Mouse (Mus musculus) left cerebral cortex, adult 9 months (tissue): ENCODE measurements at regions not wholly inside any gene's neighbourhood (a gene's known extent, or its start where the extent isn't known, plus 50 kb on each side); places are given as distances from the start of the nearest gene placed in this dataset.
A peak's percentile ranks its signal among the peaks of the same experiment; 100 is the strongest.
"Not testable (repeated sequence)": the region's sequence is repeated elsewhere in the genome, so short reads cannot be mapped to it uniquely, and the experiment has no call there.

ENCODE experiments used
- DNase-seq, 2 experiments: peaks; one replicate each; pipeline ENCODE4 v3.0.0; 2022; ENCODE audit warnings: low spot score in 2 of 2

GRCm38 (mm10) chr8:24386462-24386861 lies 339.2 kb downstream of the Adam3 start:
- DNase-seq, result peak in 1 of 2 experiments; percentile 75

- DNase-seq, result no peak
These were observed 341.7 kb downstream of the Adam3 start for GRCm38 (mm10) chr8:24383963-24384435.

- DNase-seq, result no peak
These were observed 342.3 kb downstream of the Adam3 start for GRCm38 (mm10) chr8:24383130-24383962.

DNA sequence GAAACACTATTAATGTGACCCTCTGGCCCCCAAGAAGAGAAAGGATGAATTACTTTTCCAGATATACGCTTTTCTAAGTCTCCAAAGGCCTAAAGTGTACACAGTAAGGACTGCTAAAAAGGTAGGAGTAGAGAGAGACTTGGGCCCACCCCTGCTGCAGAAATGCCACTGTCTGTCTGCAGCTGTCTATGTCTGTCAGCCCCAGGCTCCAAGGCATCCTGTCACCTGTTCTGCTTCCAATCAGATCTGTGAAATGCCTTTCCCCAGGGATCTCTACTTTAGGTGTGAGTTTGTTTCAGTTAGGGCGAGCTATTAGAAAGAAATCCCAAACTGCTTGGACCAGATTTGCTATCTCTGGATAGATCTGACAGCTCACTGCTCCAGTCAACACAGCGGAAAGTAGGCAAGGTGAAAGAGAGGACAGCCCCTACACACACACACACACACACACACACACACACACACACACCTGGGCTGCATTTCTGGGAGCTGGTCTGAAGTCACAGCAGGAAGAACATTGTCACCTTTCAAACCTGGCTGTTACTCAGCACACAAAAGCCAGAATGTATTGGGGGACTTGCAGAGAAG lies 343.9 kb downstream of the Adam3 start:
- DNase-seq, result no peak

GRCm38 (mm10) chr8:24378070-24378469 lies 347.6 kb downstream of the Adam3 start:
- DNase-seq, result no peak

GRCm38 (mm10) chr8:24376846-24377245 lies 348.8 kb downstream of the Adam3 start:
- DNase-seq, result not testable (repeated sequence)

GRCm38 (mm10) chr8:24374503-24374902 lies 351.1 kb downstream of the Adam3 start:
- DNase-seq, result no peak

DNA sequence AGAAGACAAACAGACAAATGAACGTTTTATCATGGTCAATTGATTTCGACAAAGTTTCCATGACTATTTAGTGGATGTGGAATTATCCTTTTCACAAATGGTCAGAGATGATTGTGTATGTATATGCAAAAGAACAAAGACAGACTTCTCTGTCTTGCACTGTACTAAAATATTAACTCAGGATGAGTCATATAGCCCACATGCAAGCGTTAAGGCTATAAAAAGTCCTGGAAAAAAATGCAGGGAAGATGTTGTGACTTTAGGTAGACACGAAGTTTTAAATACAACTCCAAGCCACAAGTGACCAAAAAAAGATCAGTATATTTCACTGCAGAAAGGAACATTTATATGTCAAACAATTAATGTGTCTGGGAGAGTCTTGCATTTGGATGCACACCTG lies 353.6 kb downstream of the Adam3 start:
- DNase-seq, result no peak

- DNase-seq, result peak in 1 of 2 experiments; percentile 22
These were observed 359.7 kb downstream of the Adam3 start for GRCm38 (mm10) chr8:24366000-24366399.

DNA sequence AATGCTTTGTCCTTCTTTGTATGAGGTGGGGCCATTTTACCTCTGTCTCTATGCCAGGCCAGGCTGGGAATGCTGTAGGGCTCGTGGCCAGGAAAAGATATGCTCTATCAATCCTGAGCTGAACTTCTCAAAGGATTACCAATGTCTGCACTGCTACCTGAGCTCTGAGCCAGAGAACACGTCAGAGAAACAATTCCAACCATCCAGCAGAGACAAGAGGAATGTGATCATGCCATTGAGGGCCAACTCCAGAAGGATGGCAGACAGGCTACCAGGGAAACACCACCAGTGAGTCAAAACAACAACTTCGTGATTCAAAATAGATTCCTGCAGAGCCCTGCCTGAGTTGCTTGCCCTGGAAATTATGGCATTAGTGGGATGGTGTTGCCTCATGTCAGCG lies 361.0 kb downstream of the Adam3 start:
- DNase-seq, result no peak

- DNase-seq, result no peak
These were observed 366.5 kb downstream of the Adam3 start for GRCm38 (mm10) chr8:24359022-24359600.

DNA sequence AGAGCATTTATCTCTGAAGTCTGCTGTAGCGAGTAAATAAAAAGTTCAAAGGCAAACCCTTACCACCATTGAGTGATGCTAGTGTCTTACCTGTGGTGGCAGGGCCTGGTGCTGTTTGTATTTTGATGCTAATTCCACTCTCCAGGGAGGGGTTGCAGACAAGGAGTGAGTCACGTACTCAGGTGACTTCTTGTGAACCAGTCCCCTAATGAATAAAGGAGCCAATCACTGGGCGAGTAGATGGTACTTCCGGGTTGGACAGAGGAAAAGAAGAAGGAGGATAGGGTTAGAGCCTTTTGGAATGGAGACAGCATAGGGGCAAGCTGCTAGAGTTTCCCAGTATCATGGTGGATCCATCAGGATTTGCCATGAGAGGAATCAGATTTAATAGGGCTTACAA lies 370.5 kb downstream of the Adam3 start:
- no peak for DNase-seq

DNA sequence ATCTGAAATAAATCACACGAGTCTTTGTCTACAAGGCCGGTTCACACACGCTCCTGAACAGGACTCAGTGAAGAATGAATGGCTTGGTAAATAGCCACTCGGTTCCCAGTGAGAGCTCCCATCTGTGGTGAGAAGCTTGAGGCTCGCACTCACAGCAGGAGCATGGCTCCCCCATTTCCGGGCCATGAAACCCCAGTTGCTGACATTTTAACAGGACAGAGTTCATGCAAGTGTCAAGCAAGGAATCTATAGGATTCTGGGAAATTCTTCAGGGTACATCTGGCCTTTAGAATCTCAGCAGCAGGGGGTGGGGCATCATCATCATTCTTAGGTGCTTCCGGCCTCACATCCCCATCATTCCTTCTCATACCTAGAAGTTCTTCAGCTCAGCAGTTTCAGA lies 371.8 kb downstream of the Adam3 start:
- DNase-seq, result no peak

GRCm38 (mm10) chr8:24352322-24352721 lies 373.3 kb downstream of the Adam3 start:
- DNase-seq, result no peak

- no peak for DNase-seq
These were observed 373.9 kb downstream of the Adam3 start for GRCm38 (mm10) chr8:24351760-24352159.

DNA sequence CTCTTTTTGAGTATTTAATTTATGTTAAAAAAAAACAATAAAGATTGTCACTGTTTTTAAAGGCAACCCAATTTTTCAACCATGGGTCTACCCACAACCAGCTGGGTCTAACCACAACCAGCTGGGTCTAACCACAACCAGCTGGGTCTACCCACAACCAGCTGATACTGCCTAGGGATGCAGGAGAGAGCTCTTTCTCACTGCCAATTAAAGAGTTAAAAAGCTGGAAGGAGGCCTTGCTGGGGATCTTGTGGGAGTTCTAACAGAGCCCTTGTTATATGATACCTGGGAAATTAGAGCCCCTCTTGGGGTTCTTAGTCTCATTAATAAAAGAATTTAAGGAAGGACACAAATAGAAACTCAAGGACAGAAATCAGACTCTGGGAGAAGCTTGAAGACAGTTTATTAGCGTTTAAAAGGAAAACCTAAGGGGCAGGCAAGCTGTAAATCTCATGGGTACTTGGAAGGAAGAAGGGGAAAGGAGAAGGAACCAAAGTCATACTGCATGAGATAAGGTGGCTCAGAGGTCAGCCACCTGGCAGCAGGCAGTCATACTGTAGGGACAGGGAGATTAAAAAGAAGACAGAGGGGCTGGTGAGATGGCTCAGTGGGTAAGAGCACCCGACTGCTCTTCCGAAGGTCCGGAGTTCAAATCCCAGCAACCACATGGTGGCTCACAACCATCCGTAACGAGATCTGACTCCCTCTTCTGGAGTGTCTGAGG lies 379.1 kb downstream of the Adam3 start:
- no peak for DNase-seq

GRCm38 (mm10) chr8:24338694-24339093 lies 387.0 kb downstream of the Adam3 start:
- DNase-seq, result no peak

DNA sequence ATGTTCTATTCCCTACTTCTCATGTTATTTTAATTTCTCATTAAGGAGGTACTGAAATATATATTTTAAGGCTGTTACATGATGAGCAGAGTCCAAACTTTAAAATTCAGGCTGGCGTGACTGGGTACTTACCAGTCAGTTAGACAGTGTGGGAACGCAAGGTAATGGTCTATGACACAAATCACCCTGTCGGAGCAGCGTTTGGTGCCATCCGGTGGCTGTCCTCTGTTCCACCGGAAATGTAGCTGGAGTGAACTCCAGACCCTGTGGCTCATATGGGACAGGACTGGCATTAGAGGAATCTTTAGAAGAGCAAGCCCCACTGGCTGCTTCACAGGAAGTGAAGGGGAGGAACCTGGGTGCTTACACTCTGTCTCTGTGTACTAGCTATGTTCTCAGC lies 388.0 kb downstream of the Adam3 start:
- DNase-seq, result peak in 1 of 2 experiments; percentile 31

DNA sequence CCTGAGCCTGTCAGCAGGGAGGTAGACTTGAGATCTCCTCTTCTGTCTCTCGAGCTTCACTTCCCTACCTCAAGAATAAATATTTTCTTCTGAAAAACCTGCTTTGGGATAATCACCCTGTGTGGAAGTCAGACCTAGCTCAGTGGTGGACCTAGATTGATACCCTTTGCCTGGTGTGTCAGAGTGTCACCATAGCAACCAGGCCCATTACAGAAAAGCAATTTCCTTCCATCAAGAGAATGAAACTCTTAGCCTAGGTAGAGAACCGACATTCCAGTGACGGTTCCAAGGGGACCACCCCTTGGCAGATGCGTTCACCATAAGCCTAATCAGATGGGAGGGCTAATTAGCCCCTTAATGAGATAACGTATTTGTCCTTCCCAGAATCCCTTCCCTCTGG lies 389.9 kb downstream of the Adam3 start:
- DNase-seq, result no peak

GRCm38 (mm10) chr8:24333705-24334104 lies 391.9 kb downstream of the Adam3 start:
- no peak for DNase-seq

DNA sequence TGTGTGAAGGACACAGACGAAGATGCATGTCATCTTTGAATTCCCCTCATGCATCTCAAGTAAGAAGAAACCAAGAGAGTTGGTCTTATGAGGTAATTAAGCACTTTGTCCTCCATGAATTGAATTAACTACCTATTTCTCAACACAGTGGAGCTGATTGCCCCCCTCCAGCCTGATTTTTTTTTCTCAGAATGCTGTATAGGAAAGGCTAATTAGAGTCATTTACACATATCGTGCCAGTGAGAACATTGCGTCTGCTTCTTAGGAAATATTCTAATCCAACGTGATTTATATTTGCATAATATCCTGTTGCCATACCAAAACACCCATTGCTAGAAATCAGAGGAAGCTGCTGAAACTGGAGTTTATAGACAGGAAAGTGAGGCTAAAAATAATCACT lies 414.8 kb downstream of the Adam3 start:
- no peak for DNase-seq

DNA sequence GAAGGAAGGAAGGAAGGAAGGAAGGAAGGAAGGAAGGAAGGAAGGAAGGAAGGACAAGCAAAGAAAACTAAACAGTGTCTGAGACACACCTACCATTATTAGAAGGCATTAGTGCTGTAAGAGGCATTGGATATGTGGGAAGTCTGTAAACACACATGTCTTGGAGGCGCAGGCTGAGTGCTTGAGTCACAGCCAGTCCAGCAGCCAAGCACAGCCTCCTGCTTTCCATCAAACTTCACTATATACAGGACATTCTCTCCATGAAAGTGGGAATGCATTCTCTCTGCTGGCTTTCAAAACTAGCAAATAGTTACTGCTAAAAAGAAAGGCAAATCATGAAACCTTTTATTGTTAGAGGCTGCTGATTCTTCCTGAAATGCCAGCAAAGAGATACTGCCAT lies 431.1 kb downstream of the Adam3 start:
- no peak for DNase-seq
